Mouse (Mus musculus) embryonic facial prominence, embryonic 13.5 days (tissue): Measurements from ENCODE around the gene Serpina3f. TPM values are rescaled to one million over a fixed set of nuclear protein-coding genes. Genes with fewer than 3 reads are reported as not detected.
A peak's percentile ranks its signal among the peaks of the same experiment; 100 is the strongest.
"Not testable (repeated sequence)": the region's sequence is repeated elsewhere in the genome, so short reads cannot be mapped to it uniquely, and the experiment has no call there.

Experiments used
- ATAC-seq: fragments of 200-750 bp; cut with Nextera tagmentation; 2 replicates; pipeline ENCODE4 v1.8.0; 2017; ENCODE audit warnings: low read depth; ENCODE audit not compliant: insufficient number of reproducible peaks, insufficient read depth, low FRiP score, low TSS enrichment
- H3K27ac ChIP-seq: fragments of 300-500 bp; sonication (generic); 2 replicates; pipeline ENCODE4 v1.5.1; 2015; ENCODE audit warnings: moderate library complexity, mild to moderate bottlenecking, inconsistent platforms
- H3K27me3 ChIP-seq: fragments of 300-500 bp; sonication (generic); 2 replicates; pipeline ENCODE4 v1.6.1; 2015; ENCODE audit warnings: mild to moderate bottlenecking, inconsistent platforms
- H3K36me3 ChIP-seq: fragments of 300-500 bp; sonication (generic); 2 replicates; pipeline ENCODE4 v1.6.1; 2015; ENCODE audit warnings: mild to moderate bottlenecking, inconsistent platforms
- H3K4me1 ChIP-seq: fragments of 300-500 bp; sonication (generic); 2 replicates; pipeline ENCODE4 v1.6.1; 2015; ENCODE audit warnings: inconsistent platforms
- H3K4me2 ChIP-seq: fragments of 300-500 bp; sonication (generic); 2 replicates; pipeline ENCODE4 v1.6.1; 2015; ENCODE audit warnings: moderate library complexity, mild to moderate bottlenecking, inconsistent platforms
- H3K4me3 ChIP-seq: fragments of 300-500 bp; sonication (generic); 2 replicates; pipeline ENCODE4 v1.5.1; 2015; ENCODE audit warnings: mild to moderate bottlenecking, inconsistent platforms
- H3K9ac ChIP-seq: fragments of 300-500 bp; sonication (generic); 2 replicates; pipeline ENCODE4 v1.6.1; 2015; ENCODE audit warnings: mild to moderate bottlenecking, inconsistent platforms
- H3K9me3 ChIP-seq: fragments of 300-500 bp; sonication (generic); 2 replicates; pipeline ENCODE4 v1.6.1; 2016; ENCODE audit warnings: inconsistent platforms
- WGBS: fragments of 180-500 bp; shearing (Covaris S2); methylation state at CpG from one replicate; pipeline ENCODE4 v1.1.7; 2015; ENCODE audit warnings: mixed read lengths; 5-methylcytosine and 5-hydroxymethylcytosine counted together
- polyA plus RNA-seq: library from polyadenylated mRNA; unstranded; fragments of >200 nt; fragmentation: Nextera tagmentation; extraction: Ambion mirVana; gene quantifications from 2 replicates; pipeline ENCODE4 v1.2.1, GENCODE M21; 2015

The Serpina3f gene
- polyA plus RNA-seq, 1 experiment from 2014 or later = not detected

DNA sequence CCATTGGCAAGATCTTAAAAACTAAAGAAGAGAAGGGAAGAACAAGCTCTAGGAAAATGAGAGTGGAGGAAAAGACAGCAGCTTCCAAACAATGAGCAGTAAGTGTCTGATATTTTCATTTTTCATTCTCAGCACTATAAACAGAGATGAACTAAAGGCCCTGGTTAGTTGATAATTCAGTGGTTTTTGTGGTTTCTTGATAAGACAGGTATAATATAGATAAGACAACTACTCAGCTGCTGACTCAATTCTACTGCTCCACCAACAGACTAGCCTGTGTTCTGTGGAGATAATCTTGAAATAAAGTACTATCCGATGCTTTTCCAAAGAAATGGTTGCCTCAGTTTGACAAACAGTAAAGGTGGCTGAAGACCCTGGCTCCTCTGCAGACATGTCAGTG is 905 bp downstream of the Serpina3f start:
- Histone ChIP-seq H3K27me3 (no peaks in the 10 kb centered on the region), H3K36me3 (no peaks in the 10 kb centered on the region), H3K4me2 (no peak overlapping the region), H3K4me3 (no peak overlapping the region), H3K9ac (no peak overlapping the region), H3K4me1 (no peaks in the 10 kb centered on the region), H3K27ac (no peak overlapping the region), H3K9me3 (no peaks in the 10 kb centered on the region)
- 77% methylated on average over 1 of the region's 1 CpGs for WGBS
- no peak for ATAC-seq

DNA sequence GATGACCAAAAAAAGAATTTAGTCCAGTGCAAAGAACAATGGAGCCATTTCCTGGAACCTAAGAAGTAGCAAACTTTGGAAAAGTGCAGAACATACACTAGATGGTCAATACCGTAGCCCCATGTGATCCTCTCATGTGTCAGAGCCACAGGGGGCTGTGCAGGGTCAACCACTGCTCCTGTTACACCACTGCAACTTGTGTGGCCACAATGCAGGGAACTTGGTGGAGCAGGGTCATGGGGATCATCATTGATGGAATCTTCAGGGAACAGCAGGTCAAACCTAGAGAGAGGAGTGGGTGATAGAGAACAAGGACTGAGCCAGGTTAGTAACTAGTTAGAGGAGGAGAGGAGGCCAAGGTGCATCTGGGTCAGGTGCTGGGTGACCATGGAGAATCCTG is 7.3 kb downstream of the Serpina3f start:
- H3K27ac ChIP-seq = no peak overlapping the region
- 78% methylated on average over 1 of the region's 1 CpGs for WGBS
- no peaks in the 10 kb centered on the region for H3K4me1 ChIP-seq
- H3K4me3 ChIP-seq = no peak overlapping the region
- no peaks in the 10 kb centered on the region for H3K36me3 ChIP-seq
- ATAC-seq = no peak
- H3K9me3 ChIP-seq = no peaks in the 10 kb centered on the region
- H3K4me2 ChIP-seq = no peak overlapping the region
- no peak overlapping the region for H3K9ac ChIP-seq
- H3K27me3 ChIP-seq = no peaks in the 10 kb centered on the region

DNA sequence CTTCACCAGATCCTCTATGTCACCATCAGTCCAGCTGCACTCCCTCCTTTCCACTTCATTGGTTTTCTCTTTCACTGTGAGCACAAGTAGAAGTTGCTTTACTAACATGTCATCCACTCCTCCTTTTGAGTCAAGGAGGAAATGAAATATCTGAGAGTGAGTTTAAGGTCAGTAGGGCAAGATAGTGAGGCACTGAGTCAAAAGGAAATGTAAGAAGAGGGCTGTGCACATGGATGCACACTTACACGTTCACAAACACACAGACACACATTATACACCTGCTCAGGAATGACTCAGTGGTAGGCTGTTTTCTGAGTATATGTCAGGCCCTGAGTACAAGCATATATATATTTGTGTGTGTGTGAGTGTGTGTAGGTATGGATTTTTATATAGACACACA is 9.3 kb downstream of the Serpina3f start:
- Histone ChIP-seq H3K36me3 (no peaks in the 10 kb centered on the region), H3K9me3 (no peaks in the 10 kb centered on the region), H3K27ac (no peak overlapping the region), H3K4me2 (no peak overlapping the region), H3K4me1 (no peaks in the 10 kb centered on the region), H3K9ac (no peak overlapping the region), H3K27me3 (no peaks in the 10 kb centered on the region), H3K4me3 (no peak overlapping the region)
- no peak for ATAC-seq
- WGBS = 53% methylated on average over 1 of the region's 1 CpGs

DNA sequence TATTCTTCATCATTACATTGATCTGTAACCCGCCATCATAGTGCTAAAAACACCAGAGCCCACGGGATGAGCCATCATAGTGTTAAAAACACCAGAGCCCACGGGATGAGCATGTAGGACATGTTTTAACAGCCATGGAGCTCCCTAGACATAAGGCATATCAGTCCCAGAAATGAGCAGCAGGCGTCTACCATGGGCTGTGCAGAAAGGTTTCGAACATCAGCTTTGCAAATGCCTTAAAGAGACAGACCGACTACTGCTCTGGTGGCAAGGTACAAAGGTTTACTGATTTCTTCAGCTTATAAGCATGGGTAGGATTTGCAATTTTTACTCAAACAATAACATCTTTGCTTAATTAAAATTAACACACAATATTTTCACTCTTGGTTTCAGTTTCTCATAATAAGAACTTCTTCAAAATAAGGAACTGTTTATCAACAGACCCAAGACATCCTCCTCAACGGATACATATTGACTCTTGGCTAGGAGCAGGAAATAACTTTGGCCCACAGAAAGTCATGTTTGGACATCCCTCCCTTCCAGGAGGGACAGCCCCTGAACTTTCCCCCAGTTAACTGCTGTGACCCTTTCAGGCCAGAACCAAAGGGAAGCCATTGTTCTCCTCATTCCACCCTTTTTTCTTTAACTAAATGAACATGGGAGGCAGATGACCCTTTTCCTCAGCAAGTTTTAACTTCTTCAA is 10.4 kb downstream of the Serpina3f start:
- Histone ChIP-seq H3K4me1 (no peaks in the 10 kb centered on the region), H3K27ac (no peak overlapping the region), H3K27me3 (no peaks in the 10 kb centered on the region), H3K9ac (no peak overlapping the region), H3K4me2 (no peak overlapping the region), H3K36me3 (no peaks in the 10 kb centered on the region), H3K9me3 (no peaks in the 10 kb centered on the region), H3K4me3 (no peak overlapping the region)
- 60% methylated on average over 7 of the region's 7 CpGs for WGBS
- no peak for ATAC-seq

DNA sequence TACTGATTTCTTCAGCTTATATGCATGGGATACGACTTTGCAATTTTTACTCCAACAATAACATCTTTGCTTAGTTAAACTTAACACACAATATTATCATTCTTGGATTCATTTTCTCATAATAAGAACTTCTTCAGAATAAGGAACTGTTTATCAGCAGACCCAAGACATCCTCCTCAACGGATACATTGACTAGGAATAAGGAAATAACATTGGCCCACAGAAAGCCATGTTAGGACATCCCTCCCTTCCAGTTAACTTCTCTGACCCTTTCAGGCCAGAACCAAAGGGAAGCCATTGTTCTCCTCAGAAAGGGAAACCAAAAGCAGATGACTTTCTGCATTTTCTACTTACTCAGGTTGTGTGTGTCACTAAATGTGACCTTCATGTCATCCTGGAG is 16.4 kb downstream of the Serpina3f start:
- Histone ChIP-seq H3K9ac (no peak overlapping the region), H3K4me1 (no peaks in the 10 kb centered on the region)
- no peak for ATAC-seq

DNA sequence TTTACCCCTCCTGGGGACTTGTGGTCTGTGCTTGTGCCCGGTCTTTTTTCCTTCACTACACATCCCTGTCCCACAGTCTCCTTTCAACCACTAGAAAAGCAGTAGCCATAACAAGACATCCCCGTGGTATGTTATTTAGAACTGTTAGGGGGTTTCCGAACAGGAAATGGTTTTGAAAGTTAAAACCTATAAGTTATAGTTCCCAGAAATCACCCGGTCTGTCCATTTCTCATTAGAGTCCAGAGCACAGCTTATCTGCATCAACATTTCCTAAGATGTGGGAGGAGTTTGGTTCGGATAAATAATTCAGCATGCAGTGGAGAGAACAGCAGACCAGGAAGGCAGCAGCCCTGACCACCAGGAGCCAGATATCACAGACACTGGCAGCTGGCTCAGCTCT is 21.6 kb downstream of the Serpina3f start, which contains the start of gene Serpina3g:
Serpina3g (plus strand) TSS at position 331 of the 400 bp plus-strand sequence.
- no peaks in the 10 kb centered on the region for H3K9me3 ChIP-seq
- ATAC-seq = no peak

More for the DNA sequence above, 16.4 kb downstream of the Serpina3f start:
- H3K27me3 ChIP-seq = no peaks in the 10 kb centered on the region
- H3K36me3 ChIP-seq = no peaks in the 10 kb centered on the region
- no peaks in the 10 kb centered on the region for H3K9me3 ChIP-seq
- 37% methylated on average over 2 of the region's 2 CpGs for WGBS
- no peak overlapping the region for H3K27ac ChIP-seq
- no peak overlapping the region for H3K4me3 ChIP-seq
- no peak overlapping the region for H3K4me2 ChIP-seq

DNA sequence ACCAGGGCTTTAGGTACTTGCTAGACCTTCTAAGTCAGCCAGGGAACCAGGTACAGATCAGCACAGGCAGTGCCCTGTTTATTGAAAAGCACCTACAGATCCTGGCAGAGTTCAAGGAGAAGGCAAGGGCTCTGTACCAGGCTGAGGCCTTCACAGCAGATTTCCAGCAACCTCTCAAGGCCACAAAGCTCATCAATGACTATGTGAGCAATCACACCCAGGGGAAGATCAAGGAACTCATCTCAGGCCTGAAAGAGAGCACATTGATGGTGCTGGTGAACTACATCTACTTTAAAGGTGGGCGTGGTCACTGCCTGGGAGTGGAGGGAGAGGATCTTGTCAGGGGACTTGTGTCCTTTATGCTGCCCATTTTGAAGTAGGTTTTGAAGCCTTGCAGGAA is 23.7 kb downstream of the Serpina3f start:
- not testable (repeated sequence) for H3K27me3 ChIP-seq, H3K4me3 ChIP-seq, H3K36me3 ChIP-seq, H3K9me3 ChIP-seq, H3K27ac ChIP-seq, H3K4me2 ChIP-seq, ATAC-seq, H3K9ac ChIP-seq, H3K4me1 ChIP-seq
- 79% methylated on average over 1 of the region's 1 CpGs for WGBS

More for the DNA sequence above, 21.6 kb downstream of the Serpina3f start, which contains the start of gene Serpina3g:
- H3K27ac ChIP-seq = no peak within 1 kb of the TSS
- H3K4me1 ChIP-seq = no peaks in the 10 kb centered on the region
- H3K9ac ChIP-seq = no peak within 1 kb of the TSS
- WGBS = 49% methylated on average over 5 of the region's 5 CpGs
- no peaks in the 10 kb centered on the region for H3K36me3 ChIP-seq
- no peaks in the 10 kb centered on the region for H3K27me3 ChIP-seq
- no peak within 1 kb of the TSS for H3K4me2 ChIP-seq
- no peak within 1 kb of the TSS for H3K4me3 ChIP-seq

DNA sequence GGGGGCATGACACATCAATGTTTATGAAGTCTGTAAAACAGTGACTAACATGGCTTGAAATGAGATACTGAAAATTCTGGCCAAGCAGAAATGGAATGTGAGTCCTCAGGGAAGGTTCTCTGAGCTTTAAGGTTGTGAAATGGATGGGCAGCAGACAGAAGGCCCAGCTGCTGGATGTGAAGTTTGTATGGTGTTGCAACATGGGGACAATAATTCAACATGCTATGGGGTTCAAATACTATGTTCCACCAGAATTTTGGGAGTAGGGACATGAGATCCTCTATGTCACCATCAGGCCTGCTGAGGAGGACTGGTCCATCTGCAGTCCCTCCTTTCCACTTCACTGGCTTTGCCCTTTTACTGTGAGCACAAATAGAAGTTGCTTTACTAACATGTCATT is 29.0 kb downstream of the Serpina3f start:
- no peaks in the 10 kb centered on the region for H3K36me3 ChIP-seq
- no peaks in the 10 kb centered on the region for H3K9me3 ChIP-seq
- no peaks in the 10 kb centered on the region for H3K27me3 ChIP-seq
- H3K4me2 ChIP-seq = no peak overlapping the region
- H3K4me1 ChIP-seq = no peaks in the 10 kb centered on the region
- H3K4me3 ChIP-seq = no peak overlapping the region
- ATAC-seq = no peak
- no peak overlapping the region for H3K9ac ChIP-seq
- H3K27ac ChIP-seq = no peak overlapping the region

DNA sequence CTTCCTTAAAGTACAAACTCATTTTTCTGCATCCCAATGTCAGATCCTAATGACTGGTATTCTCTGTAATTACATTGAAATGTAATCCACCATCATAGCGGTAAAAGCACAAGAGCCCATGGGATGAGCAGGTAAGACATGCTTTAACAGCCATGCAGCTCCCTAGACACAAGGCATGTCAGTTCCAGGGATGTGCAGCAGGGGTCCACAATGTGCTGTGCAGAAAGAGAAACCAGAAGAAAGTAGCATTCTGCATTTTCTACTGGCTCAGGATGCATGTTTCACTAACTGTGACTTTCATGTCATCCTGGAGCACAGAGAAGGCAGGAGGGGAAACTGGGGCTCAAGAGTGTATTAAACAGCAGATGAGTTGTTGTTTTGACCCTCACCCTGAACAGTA is 30.7 kb downstream of the Serpina3f start:
- 73% methylated on average over 1 of the region's 1 CpGs for WGBS
- no peak overlapping the region for H3K27ac ChIP-seq

DNA sequence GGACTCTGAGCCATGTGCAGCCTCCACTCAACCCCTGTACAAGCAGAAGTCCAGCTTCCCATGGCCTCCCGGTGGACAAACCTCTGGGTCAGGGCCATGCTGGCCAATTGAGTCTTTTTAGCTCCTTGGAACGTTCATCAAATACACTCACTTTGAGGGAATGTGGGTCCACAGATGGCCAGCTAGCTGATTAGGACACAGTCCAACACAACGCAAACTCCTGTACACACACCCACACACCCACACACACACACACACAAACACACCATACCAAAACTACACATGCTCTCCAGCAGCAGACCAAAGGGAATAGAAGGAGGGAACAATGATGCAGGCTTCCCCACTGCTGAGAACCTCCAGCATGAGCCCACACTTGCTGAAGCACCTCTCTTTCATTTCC is 31.3 kb downstream of the Serpina3f start:
- Histone ChIP-seq H3K27ac (no peak overlapping the region), H3K36me3 (no peaks in the 10 kb centered on the region), H3K27me3 (no peaks in the 10 kb centered on the region), H3K4me2 (no peak overlapping the region), H3K9me3 (no peaks in the 10 kb centered on the region), H3K4me1 (no peaks in the 10 kb centered on the region), H3K9ac (no peak overlapping the region), H3K4me3 (no peak overlapping the region)
- 72% methylated on average over 3 of the region's 3 CpGs for whole genome bisulfite sequencing
- no peak for ATAC-seq

More for the DNA sequence above, 30.7 kb downstream of the Serpina3f start:
- Histone ChIP-seq H3K4me3 (no peak overlapping the region), H3K9ac (no peak overlapping the region), H3K36me3 (no peaks in the 10 kb centered on the region), H3K9me3 (no peaks in the 10 kb centered on the region), H3K27me3 (no peaks in the 10 kb centered on the region), H3K4me1 (no peaks in the 10 kb centered on the region), H3K4me2 (no peak overlapping the region)
- ATAC-seq = no peak

DNA sequence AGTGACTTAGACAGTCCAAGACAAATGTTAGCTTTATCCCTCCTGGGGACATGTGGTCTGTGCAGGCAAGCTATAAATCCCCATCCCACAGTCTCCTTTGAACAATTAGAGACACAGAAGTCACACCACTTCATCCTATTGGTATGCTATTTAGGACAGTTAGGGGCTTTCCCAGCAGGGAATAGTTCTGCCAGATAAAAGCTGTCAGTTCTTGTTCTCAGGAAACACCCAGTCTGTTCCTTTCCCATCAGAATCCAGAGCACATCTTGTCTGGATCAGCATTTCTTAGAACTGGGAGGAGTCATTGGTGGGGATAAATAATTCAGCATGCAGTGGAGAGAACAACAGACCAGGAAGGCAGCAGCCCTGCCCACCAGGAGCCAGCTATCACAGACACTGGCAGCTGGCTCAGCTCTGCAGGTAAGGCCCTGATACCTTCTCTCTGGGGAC is 33.2 kb downstream of the Serpina3f start:
- H3K27ac ChIP-seq = no peak overlapping the region
- no peak overlapping the region for H3K9ac ChIP-seq
- 0 out of 2 replicates have a peak, but pooled peaks have one; percentile 22 for ATAC-seq

DNA sequence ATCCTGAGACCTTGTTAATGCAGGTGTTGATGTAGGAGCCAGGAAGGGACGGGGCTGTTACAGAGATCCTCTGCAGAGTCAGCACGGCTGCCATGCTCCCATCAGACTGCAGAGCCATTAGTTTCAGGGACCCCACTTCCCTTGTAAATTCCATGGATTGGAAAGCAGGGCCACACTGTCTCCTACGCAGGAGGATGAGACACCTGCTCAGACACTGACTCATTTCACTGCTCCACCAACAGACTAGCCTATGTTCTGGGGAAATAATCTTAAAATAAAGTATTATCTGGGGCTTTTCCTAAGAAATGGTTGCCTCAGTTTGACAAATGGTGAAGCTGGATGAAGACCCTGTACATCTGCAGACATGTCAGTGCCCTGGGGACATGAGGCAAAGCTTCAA is 33.9 kb downstream of the Serpina3f start:
- no peak overlapping the region for H3K4me3 ChIP-seq
- no peaks in the 10 kb centered on the region for H3K36me3 ChIP-seq
- H3K27me3 ChIP-seq = no peaks in the 10 kb centered on the region
- no peak overlapping the region for H3K27ac ChIP-seq
- H3K4me2 ChIP-seq = no peak overlapping the region
- ATAC-seq = no peak
- H3K9me3 ChIP-seq = no peaks in the 10 kb centered on the region
- no peak overlapping the region for H3K9ac ChIP-seq
- 79% methylated on average over 3 of the region's 3 CpGs for WGBS
- H3K4me1 ChIP-seq = no peaks in the 10 kb centered on the region

More for the DNA sequence above, 33.2 kb downstream of the Serpina3f start:
- Histone ChIP-seq H3K4me2 (no peak overlapping the region), H3K9me3 (no peaks in the 10 kb centered on the region), H3K4me1 (no peaks in the 10 kb centered on the region), H3K4me3 (no peak overlapping the region), H3K36me3 (no peaks in the 10 kb centered on the region), H3K27me3 (no peaks in the 10 kb centered on the region)
